Mouse (Mus musculus): ENCODE results near the gene Mreg. TPM values are rescaled to one million over a fixed set of nuclear protein-coding genes. Genes with fewer than 3 reads are reported as not detected.

Gene Mreg
- total and polyA plus RNA-seq, 3 experiments = 50.6 to 69.8 (median 52.4) TPM

DNA sequence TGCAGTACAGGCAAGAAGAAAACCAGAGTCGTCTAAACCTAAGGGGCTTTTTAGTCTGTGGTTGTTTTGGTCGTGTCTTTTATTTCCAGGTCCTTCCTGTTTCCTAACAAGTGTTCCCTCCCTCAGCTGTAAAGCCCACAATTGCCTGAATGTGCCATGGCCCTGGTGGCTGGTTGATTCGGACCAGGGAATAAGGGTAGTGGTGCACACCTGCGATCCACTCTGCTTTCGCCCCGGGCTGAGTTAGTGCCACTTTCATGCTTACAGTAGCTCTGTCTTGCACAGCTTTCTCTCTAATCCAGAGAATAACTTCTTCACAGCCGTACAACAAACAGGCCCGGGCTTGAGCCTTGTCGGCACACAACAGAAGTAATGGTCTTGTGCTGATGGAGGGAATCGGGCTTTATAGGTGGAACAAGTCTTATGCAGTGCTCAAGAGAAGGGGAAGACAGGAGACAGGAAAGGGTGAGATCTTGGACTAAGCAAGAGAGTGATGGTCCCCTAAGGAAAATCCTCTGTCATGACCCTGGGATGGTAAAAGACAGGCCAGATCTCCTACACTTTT, 26.0 kb upstream of the Mreg start:
- peaks cover 16% of the 10 kb centered on the region for H3K27me3 ChIP-seq (replicated peaks)
- H3K79me2 ChIP-seq (replicated peaks; ENCODE audit: control insufficient read depth, extremely low read depth, insufficient read depth, poor library complexity, severe bottlenecking) = no peaks in the 10 kb centered on the region
- in situ Hi-C loops (cut with MboI; ENCODE audit: low pct_ligation_motif_present, low pct_unique_long_range_greater_than_20kb, low sequenced_read_pairs) = no loop called here
- dilution Hi-C loops (cut with MboI; ENCODE audit: extremely low pct_ligation_motif_present, extremely low pct_unique_long_range_greater_than_20kb, low sequenced_read_pairs) = no loop called here
- TF ChIP-seq ZNF384 (IDR thresholded peaks at IDR 0.05; ENCODE audit: low read depth, low read length) (0 out of 2 replicates have a peak, but pooled peaks have one; percentile 6), ZKSCAN1 (IDR thresholded peaks at IDR 0.05; ENCODE audit: borderline replicate concordance, low read depth, low read length) (no peak), ELF1 (IDR thresholded peaks at IDR 0.05; ENCODE audit: low read depth, low read length) (peak; percentile 28; the same call in 1 of the 2 replicates), BHLHE40 (IDR thresholded peaks at IDR 0.05; ENCODE audit: low read depth, low read length) (no peak), UBTF (IDR thresholded peaks at IDR 0.05; ENCODE audit: low read depth, low read length) (no peak), CHD2 (IDR thresholded peaks at IDR 0.05; ENCODE audit: low read length) (no peak), MAX (IDR thresholded peaks at IDR 0.05; ENCODE audit: low read length) (no peak), RCOR1 (conservative IDR thresholded peaks at IDR 0.05; ENCODE audit: low read depth, low read length) (no peak), NELFE (IDR thresholded peaks at IDR 0.05; ENCODE audit: low read depth, low read length) (no peak), CTCF (conservative IDR thresholded peaks at IDR 0.05 in 1 of 2, IDR thresholded peaks at IDR 0.05 in 1 of 2; ENCODE audit: low read depth in 2 of 2, low read length in 2 of 2) (no peak), CHD1 (IDR thresholded peaks at IDR 0.05; ENCODE audit: low read depth, low read length) (no peak), MXI1 (IDR thresholded peaks at IDR 0.05; ENCODE audit: low read depth, low read length) (no peak), MEF2A (IDR thresholded peaks at IDR 0.05; ENCODE audit: borderline replicate concordance, low read depth, low read length) (0 out of 2 replicates have a peak, but pooled peaks have one; percentile 47), POLR2AphosphoS2 (IDR thresholded peaks at IDR 0.05; ENCODE audit: low read depth, low read length) (no peak), TBP (conservative IDR thresholded peaks at IDR 0.05; ENCODE audit: low read depth, low read length) (no peak)
- H3K9me3 ChIP-seq (replicated peaks; ENCODE audit: low read length) = no peaks in the 10 kb centered on the region
- peak overlapping the region; percentile 14 for H3K9ac ChIP-seq (ENCODE audit: insufficient read depth, low read depth)
- DNase-seq (ENCODE audit: extremely low read depth) = peak; percentile 33
- H3K27ac ChIP-seq (ENCODE audit: insufficient read depth, low read depth) = peak overlapping the region; percentile 76
- peaks cover 12 to 41% of the 10 kb centered on the region in 2 experiments for H3K4me1 ChIP-seq (ENCODE audit: control insufficient read depth in 1 of 2, insufficient read depth in 2 of 2)
- peak overlapping the region; percentile 56 for H3K4me2 ChIP-seq (ENCODE audit: insufficient read depth, low read depth, poor library complexity, severe bottlenecking)
- peak overlapping the region; percentile 2 to 19 (median 17) for H3K4me3 ChIP-seq (replicated peaks in 1 of 3; ENCODE audit: low read depth in 2 of 3, low read length in 2 of 3, poor library complexity in 1 of 3)
- H3K36me3 ChIP-seq (replicated peaks in 1 of 2; ENCODE audit: control insufficient read depth in 1 of 2, insufficient read depth in 1 of 2, low read length in 1 of 2) = no peaks in the 10 kb centered on the region

DNA sequence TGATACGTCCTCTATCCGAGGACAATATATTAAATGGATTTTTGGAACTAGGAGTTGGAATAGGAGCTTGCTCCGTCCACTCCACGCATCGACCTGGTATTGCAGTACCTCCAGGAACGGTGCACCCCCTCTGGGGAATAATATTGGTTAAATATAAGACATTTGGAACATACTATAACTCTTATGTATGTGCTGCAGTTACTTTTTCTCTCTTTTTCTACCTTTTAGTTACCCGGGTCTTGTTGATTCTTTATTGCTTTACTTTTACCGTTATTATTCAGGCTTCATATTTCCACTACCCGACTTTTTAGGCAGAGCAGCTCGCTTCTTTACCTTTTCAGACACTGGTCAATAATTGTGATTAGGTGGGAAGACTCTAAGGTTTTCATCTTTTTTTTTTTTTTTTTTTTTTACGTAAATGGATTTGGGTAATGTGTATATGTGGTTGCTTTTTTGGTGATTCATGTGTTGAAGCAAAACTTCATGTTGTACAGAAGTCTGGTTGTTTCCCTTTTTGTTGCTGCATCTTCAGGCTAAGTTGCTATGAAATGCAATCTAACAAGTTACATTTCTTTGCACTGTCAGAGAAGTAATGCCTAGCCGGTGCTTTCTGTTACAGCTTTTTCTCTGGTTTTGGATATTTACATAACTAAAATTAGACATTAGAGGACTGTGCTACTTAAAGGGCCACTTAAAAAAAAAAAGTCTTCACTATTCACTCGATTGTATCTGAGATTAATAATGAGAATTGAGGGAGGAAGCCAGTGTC, 25.1 kb upstream of the Mreg start:
- peak overlapping the region; percentile 14; the same call in 1 of the 2 replicates for H3K9ac ChIP-seq (ENCODE audit: insufficient read depth, low read depth)
- in situ Hi-C loops (cut with MboI; ENCODE audit: low pct_ligation_motif_present, low pct_unique_long_range_greater_than_20kb, low sequenced_read_pairs) (no loop called here), dilution Hi-C loops (cut with MboI; ENCODE audit: extremely low pct_ligation_motif_present, extremely low pct_unique_long_range_greater_than_20kb, low sequenced_read_pairs) (no loop called here)
- peak; percentile 90 for DNase-seq (ENCODE audit: extremely low read depth)
- H3K9me3 ChIP-seq (replicated peaks; ENCODE audit: low read length) = no peaks in the 10 kb centered on the region
- peaks cover 18% of the 10 kb centered on the region for H3K27me3 ChIP-seq (replicated peaks)
- peak overlapping the region; percentile 56 for H3K4me2 ChIP-seq (ENCODE audit: insufficient read depth, low read depth, poor library complexity, severe bottlenecking)
- H3K79me2 ChIP-seq (replicated peaks; ENCODE audit: control insufficient read depth, extremely low read depth, insufficient read depth, poor library complexity, severe bottlenecking) = no peaks in the 10 kb centered on the region
- peak overlapping the region in 1 of 3 experiments; percentile 2 for H3K4me3 ChIP-seq (replicated peaks in 1 of 3; ENCODE audit: low read depth in 2 of 3, low read length in 2 of 3, poor library complexity in 1 of 3)
- 0 out of 2 replicates have a peak overlapping the region, but pooled peaks have one; percentile 76 for H3K27ac ChIP-seq (ENCODE audit: insufficient read depth, low read depth)
- H3K36me3 ChIP-seq (replicated peaks in 1 of 2; ENCODE audit: control insufficient read depth in 1 of 2, insufficient read depth in 1 of 2, low read length in 1 of 2) = no peaks in the 10 kb centered on the region
- H3K4me1 ChIP-seq (ENCODE audit: control insufficient read depth in 1 of 2, insufficient read depth in 2 of 2) = peaks cover 12 to 39% of the 10 kb centered on the region in 2 experiments
- no peak for TF ChIP-seq MAFK (IDR thresholded peaks at IDR 0.05; ENCODE audit: insufficient replicate concordance, low read length)
- TF ChIP-seq MAX (IDR thresholded peaks at IDR 0.05; ENCODE audit: low read length) = no peak
- TF ChIP-seq POLR2A (IDR thresholded peaks at IDR 0.05; ENCODE audit: low read depth, low read length) = peak; percentile 45
- TF ChIP-seq CHD1 (IDR thresholded peaks at IDR 0.05; ENCODE audit: low read depth, low read length) = no peak
- peak; percentile 82; the same call in 1 of the 2 replicates for TF ChIP-seq NELFE (IDR thresholded peaks at IDR 0.05; ENCODE audit: low read depth, low read length)
- peak; percentile 51 for TF ChIP-seq HCFC1 (IDR thresholded peaks at IDR 0.05; ENCODE audit: low read depth, low read length)
- no peak for TF ChIP-seq GABPA (IDR thresholded peaks at IDR 0.05; ENCODE audit: insufficient replicate concordance, low read depth, low read length)
- TF ChIP-seq SMC3 (IDR thresholded peaks at IDR 0.05; ENCODE audit: low read depth, low read length) = no peak
- peak; percentile 50; the same call in 1 of the 2 replicates for TF ChIP-seq CHD2 (IDR thresholded peaks at IDR 0.05; ENCODE audit: low read length)
- no peak for TF ChIP-seq TBP (conservative IDR thresholded peaks at IDR 0.05; ENCODE audit: low read depth, low read length)
- TF ChIP-seq ZNF384 (IDR thresholded peaks at IDR 0.05; ENCODE audit: low read depth, low read length) = peak; percentile 96
- TF ChIP-seq E2F4 (IDR thresholded peaks at IDR 0.05; ENCODE audit: insufficient replicate concordance, low read depth, low read length) = 0 out of 2 replicates have a peak, but pooled peaks have one; percentile 5
- no peak; the same call in 1 of the 2 replicates for TF ChIP-seq JUND (conservative IDR thresholded peaks at IDR 0.05; ENCODE audit: low read depth, low read length)
- TF ChIP-seq EP300 (IDR thresholded peaks at IDR 0.05; ENCODE audit: low read length) = no peak
- no peak for TF ChIP-seq RAD21 (IDR thresholded peaks at IDR 0.05; ENCODE audit: low read depth, low read length)
- TF ChIP-seq RCOR1 (conservative IDR thresholded peaks at IDR 0.05; ENCODE audit: low read depth, low read length) = peak; percentile 18; the same call in 1 of the 2 replicates
- TF ChIP-seq UBTF (IDR thresholded peaks at IDR 0.05; ENCODE audit: low read depth, low read length) = no peak
- 0 out of 2 replicates have a peak, but pooled peaks have one; percentile 11 for TF ChIP-seq MXI1 (IDR thresholded peaks at IDR 0.05; ENCODE audit: low read depth, low read length)
- TF ChIP-seq PAX5 (IDR thresholded peaks at IDR 0.05; ENCODE audit: low read length) = no peak
- TF ChIP-seq ZKSCAN1 (IDR thresholded peaks at IDR 0.05; ENCODE audit: borderline replicate concordance, low read depth, low read length) = no peak
- TF ChIP-seq ELF1 (IDR thresholded peaks at IDR 0.05; ENCODE audit: low read depth, low read length) = no peak
- no peak for TF ChIP-seq ZC3H11A (IDR thresholded peaks at IDR 0.05; ENCODE audit: low read depth, low read length)
- TF ChIP-seq MYC (IDR thresholded peaks at IDR 0.05; ENCODE audit: low read depth, low read length) = no peak
- peak; percentile 76; the same call in 1 of the 2 replicates for TF ChIP-seq SIN3A (IDR thresholded peaks at IDR 0.05; ENCODE audit: low read length)

Measured in CH12.LX (cell line).